Mouse (Mus musculus): ENCODE measurements around the gene Fkbp15. TPM values are rescaled to one million over a fixed set of nuclear protein-coding genes. Genes with fewer than 3 reads are reported as not detected.
A peak's percentile ranks its signal among the peaks of the same experiment; 100 is the strongest.

Fkbp15 gene
- polyA plus RNA-seq, 1 experiment from 2014 or later, result 23.7 TPM

- Histone ChIP-seq H3K9me3 (no peaks in the 10 kb centered on the region), H3K27me3 (no peaks in the 10 kb centered on the region), H3K36me3 (replicated peaks) (0 out of 2 replicates have a peak, but pooled peaks cover 4% of the 10 kb centered on the region), H3K9ac (no peak overlapping the region), H3K27ac (no peak overlapping the region), H3K4me2 (no peak overlapping the region), H3K4me1 (no peaks in the 10 kb centered on the region; the same call in 1 of the 2 replicates), H3K4me3 (replicated peaks) (no peak overlapping the region)
- no peak for ATAC-seq (ENCODE audit: low FRiP score)
- 92% methylated on average over 6 of the region's 6 CpGs for WGBS
Observed at GRCm38 (mm10) chr4:62367586-62367985, 7.2 kb upstream of the Fkbp15 start.

GRCm38 (mm10) chr4:62366291-62366690 is 5.9 kb upstream of the Fkbp15 start:
- WGBS, result 88% methylated on average over 4 of the region's 4 CpGs
- ATAC-seq (ENCODE audit: low FRiP score), result no peak
- H3K9me3 ChIP-seq, result no peaks in the 10 kb centered on the region
- no peaks in the 10 kb centered on the region for H3K27me3 ChIP-seq
- no peak overlapping the region for H3K4me2 ChIP-seq
- 0 out of 2 replicates have a peak, but pooled peaks cover 4% of the 10 kb centered on the region for H3K36me3 ChIP-seq (replicated peaks)
- no peak overlapping the region for H3K27ac ChIP-seq
- peaks cover 11% of the 10 kb centered on the region for H3K4me1 ChIP-seq
- no peak overlapping the region for H3K9ac ChIP-seq
- H3K4me3 ChIP-seq (replicated peaks), result no peak overlapping the region

GRCm38 (mm10) chr4:62364299-62364698 is 4.0 kb upstream of the Fkbp15 start:
- H3K9me3 ChIP-seq, result no peaks in the 10 kb centered on the region
- no peak for ATAC-seq (ENCODE audit: low FRiP score)
- WGBS, result 93% methylated on average over 8 of the region's 8 CpGs

GRCm38 (mm10) chr4:62362437-62362836 is 2.1 kb upstream of the Fkbp15 start:
- H3K4me1 ChIP-seq, result peaks cover 25% of the 10 kb centered on the region
- no peak overlapping the region for H3K4me3 ChIP-seq (replicated peaks)
- no peaks in the 10 kb centered on the region for H3K36me3 ChIP-seq (replicated peaks)
- no peak overlapping the region for H3K4me2 ChIP-seq
- no peaks in the 10 kb centered on the region for H3K9me3 ChIP-seq
- no peak overlapping the region for H3K27ac ChIP-seq
- H3K9ac ChIP-seq, result no peak overlapping the region
- WGBS, result 88% methylated on average over 2 of the region's 2 CpGs
- no peaks in the 10 kb centered on the region for H3K27me3 ChIP-seq
- no peak for ATAC-seq (ENCODE audit: low FRiP score)

More at GRCm38 (mm10) chr4:62364299-62364698, 4.0 kb upstream of the Fkbp15 start:
- no peaks in the 10 kb centered on the region for H3K36me3 ChIP-seq (replicated peaks)
- no peak overlapping the region for H3K4me3 ChIP-seq (replicated peaks)
- H3K4me1 ChIP-seq, result peaks cover 18% of the 10 kb centered on the region
- no peak overlapping the region for H3K9ac ChIP-seq
- H3K4me2 ChIP-seq, result no peak overlapping the region
- no peaks in the 10 kb centered on the region for H3K27me3 ChIP-seq
- H3K27ac ChIP-seq, result no peak overlapping the region

GRCm38 (mm10) chr4:62361997-62362396 is 1.6 kb upstream of the Fkbp15 start:
- WGBS, result 90% methylated on average over 1 of the region's 1 CpGs
- Histone ChIP-seq H3K4me2 (peak overlapping the region; percentile 76), H3K9me3 (no peaks in the 10 kb centered on the region), H3K27me3 (no peaks in the 10 kb centered on the region), H3K4me1 (peaks cover 25% of the 10 kb centered on the region), H3K27ac (no peak overlapping the region), H3K4me3 (replicated peaks) (peak overlapping the region; percentile 71; the same call in 1 of the 2 replicates), H3K9ac (no peak overlapping the region), H3K36me3 (replicated peaks) (no peaks in the 10 kb centered on the region)
- no peak for ATAC-seq (ENCODE audit: low FRiP score)

GRCm38 (mm10) chr4:62361571-62361970 is 1.2 kb upstream of the Fkbp15 start:
- Histone ChIP-seq H3K4me1 (peaks cover 25% of the 10 kb centered on the region), H3K9me3 (no peaks in the 10 kb centered on the region), H3K27ac (no peak overlapping the region), H3K27me3 (no peaks in the 10 kb centered on the region), H3K4me3 (replicated peaks) (peak overlapping the region; percentile 71), H3K9ac (peak overlapping the region; percentile 72), H3K4me2 (peak overlapping the region; percentile 76), H3K36me3 (replicated peaks) (no peaks in the 10 kb centered on the region)
- 50% methylated on average over 6 of the region's 6 CpGs for WGBS
- no peak for ATAC-seq (ENCODE audit: low FRiP score)

GRCm38 (mm10) chr4:62360805-62361455 is 582 bp upstream of the Fkbp15 start:
- H3K4me3 ChIP-seq (replicated peaks), result peak overlapping the region; percentile 71
- peak overlapping the region; percentile 54; the same call in 1 of the 2 replicates for H3K27ac ChIP-seq
- H3K4me2 ChIP-seq, result peak overlapping the region; percentile 76
- H3K36me3 ChIP-seq (replicated peaks), result no peaks in the 10 kb centered on the region
- H3K27me3 ChIP-seq, result no peaks in the 10 kb centered on the region
- ATAC-seq (ENCODE audit: low FRiP score), result peak; percentile 11; the same call in 1 of the 2 replicates
- peaks cover 25% of the 10 kb centered on the region for H3K4me1 ChIP-seq
- WGBS, result under 1% methylated on average over 21 of the region's 22 CpGs
- H3K9me3 ChIP-seq, result no peaks in the 10 kb centered on the region
- H3K9ac ChIP-seq, result peak overlapping the region; percentile 72

GRCm38 (mm10) chr4:62359256-62359775 is 1.0 kb downstream of the Fkbp15 start:
- no peaks in the 10 kb centered on the region for H3K27me3 ChIP-seq
- no peaks in the 10 kb centered on the region for H3K9me3 ChIP-seq
- H3K4me1 ChIP-seq, result peaks cover 25% of the 10 kb centered on the region
- peak overlapping the region; percentile 72 for H3K9ac ChIP-seq
- peak overlapping the region; percentile 71 for H3K4me3 ChIP-seq (replicated peaks)
- H3K27ac ChIP-seq, result no peak overlapping the region
- WGBS, result 53% methylated on average over 7 of the region's 7 CpGs
- H3K36me3 ChIP-seq (replicated peaks), result no peaks in the 10 kb centered on the region
- no peak for ATAC-seq (ENCODE audit: low FRiP score)
- peak overlapping the region; percentile 66 for H3K4me2 ChIP-seq

- Histone ChIP-seq H3K27ac (no peak overlapping the region), H3K36me3 (replicated peaks) (no peaks in the 10 kb centered on the region), H3K9ac (no peak overlapping the region), H3K4me3 (replicated peaks) (no peak overlapping the region), H3K9me3 (no peaks in the 10 kb centered on the region), H3K4me2 (no peak overlapping the region), H3K4me1 (peaks cover 25% of the 10 kb centered on the region), H3K27me3 (no peaks in the 10 kb centered on the region)
- no peak for ATAC-seq (ENCODE audit: low FRiP score)
- 83% methylated on average over 1 of the region's 1 CpGs for WGBS
Observed at GRCm38 (mm10) chr4:62357631-62358148, 2.7 kb downstream of the Fkbp15 start.

GRCm38 (mm10) chr4:62349371-62349770 is 11.0 kb downstream of the Fkbp15 start:
- no peak overlapping the region for H3K9ac ChIP-seq
- ATAC-seq (ENCODE audit: low FRiP score), result no peak
- no peaks in the 10 kb centered on the region for H3K9me3 ChIP-seq
- no peaks in the 10 kb centered on the region for H3K4me1 ChIP-seq
- H3K36me3 ChIP-seq (replicated peaks), result peaks cover 13% of the 10 kb centered on the region
- 94% methylated on average over 2 of the region's 2 CpGs for WGBS
- no peaks in the 10 kb centered on the region for H3K27me3 ChIP-seq
- no peak overlapping the region for H3K4me2 ChIP-seq
- no peak overlapping the region for H3K27ac ChIP-seq
- no peak overlapping the region for H3K4me3 ChIP-seq (replicated peaks)

GRCm38 (mm10) chr4:62348329-62348705 is 12.0 kb downstream of the Fkbp15 start:
- H3K9ac ChIP-seq, result no peak overlapping the region
- H3K4me2 ChIP-seq, result no peak overlapping the region
- WGBS, result 89% methylated on average over 2 of the region's 2 CpGs
- H3K36me3 ChIP-seq (replicated peaks), result peaks cover 17% of the 10 kb centered on the region
- H3K4me3 ChIP-seq (replicated peaks), result no peak overlapping the region
- no peak overlapping the region for H3K27ac ChIP-seq
- H3K4me1 ChIP-seq, result no peaks in the 10 kb centered on the region
- H3K27me3 ChIP-seq, result no peaks in the 10 kb centered on the region
- no peak for ATAC-seq (ENCODE audit: low FRiP score)
- no peaks in the 10 kb centered on the region for H3K9me3 ChIP-seq

GRCm38 (mm10) chr4:62347605-62348328 is 12.6 kb downstream of the Fkbp15 start:
- no peak overlapping the region for H3K9ac ChIP-seq
- no peak overlapping the region for H3K27ac ChIP-seq
- H3K36me3 ChIP-seq (replicated peaks), result peaks cover 17% of the 10 kb centered on the region
- no peak overlapping the region for H3K4me3 ChIP-seq (replicated peaks)
- no peak overlapping the region for H3K4me2 ChIP-seq
- ATAC-seq (ENCODE audit: low FRiP score), result no peak
- WGBS, result 84% methylated on average over 9 of the region's 9 CpGs
- no peaks in the 10 kb centered on the region for H3K9me3 ChIP-seq
- no peaks in the 10 kb centered on the region for H3K4me1 ChIP-seq
- H3K27me3 ChIP-seq, result no peaks in the 10 kb centered on the region

Measured in forebrain, embryonic 12.5 days (tissue).